Mouse (Mus musculus): ENCODE measurements at regions not wholly inside any gene's neighbourhood (a gene's known extent, or its start where the extent isn't known, plus 50 kb on each side); places are given as distances from the start of the nearest gene placed in this dataset.
A peak's percentile ranks its signal among the peaks of the same experiment; 100 is the strongest.

GRCm38 (mm10) chr6:39261951-39262350 is 55.4 kb upstream of the Kdm7a start:
- no peak overlapping the region for H3K4me3 ChIP-seq (replicated peaks; ENCODE audit: low read length)
- H3K9me3 ChIP-seq (ENCODE audit: control insufficient read depth, low read length): no peaks in the 10 kb centered on the region
- WGBS: 67% methylated on average over 8 of the region's 8 CpGs
- ATAC-seq: no peak
- H3K4me1 ChIP-seq (replicated peaks; ENCODE audit: control insufficient read depth, insufficient read depth, low read length): peaks cover 7% of the 10 kb centered on the region; the same call in 1 of the 2 replicates
- H3K27ac ChIP-seq (ENCODE audit: low read length): no peak overlapping the region
- H3K36me3 ChIP-seq (ENCODE audit: control insufficient read depth, insufficient read depth): no peaks in the 10 kb centered on the region
- H3K9ac ChIP-seq (replicated peaks; ENCODE audit: low read depth, low read length): no peak overlapping the region
- no peaks in the 10 kb centered on the region for H3K27me3 ChIP-seq (replicated peaks; ENCODE audit: control insufficient read depth, insufficient read depth, low read length)
- no peak overlapping the region for H3K4me2 ChIP-seq (ENCODE audit: low read length)

GRCm38 (mm10) chr6:39260480-39260879 is 53.9 kb upstream of the Kdm7a start:
- Histone ChIP-seq H3K9me3 (ENCODE audit: control insufficient read depth, low read length) (no peaks in the 10 kb centered on the region), H3K27ac (ENCODE audit: low read length) (no peak overlapping the region), H3K4me1 (replicated peaks; ENCODE audit: control insufficient read depth, insufficient read depth, low read length) (peaks cover 14% of the 10 kb centered on the region; the same call in 1 of the 2 replicates), H3K36me3 (ENCODE audit: control insufficient read depth, insufficient read depth) (no peaks in the 10 kb centered on the region), H3K4me3 (replicated peaks; ENCODE audit: low read length) (no peak overlapping the region), H3K27me3 (replicated peaks; ENCODE audit: control insufficient read depth, insufficient read depth, low read length) (no peaks in the 10 kb centered on the region), H3K9ac (replicated peaks; ENCODE audit: low read depth, low read length) (no peak overlapping the region), H3K4me2 (ENCODE audit: low read length) (no peak overlapping the region)
- WGBS: 90% methylated on average over 4 of the region's 4 CpGs
- ATAC-seq: no peak

GRCm38 (mm10) chr6:39259129-39259528 is 52.5 kb upstream of the Kdm7a start:
- Histone ChIP-seq H3K27me3 (replicated peaks; ENCODE audit: control insufficient read depth, insufficient read depth, low read length) (no peaks in the 10 kb centered on the region), H3K4me1 (replicated peaks; ENCODE audit: control insufficient read depth, insufficient read depth, low read length) (peaks cover 17% of the 10 kb centered on the region), H3K27ac (ENCODE audit: low read length) (no peak overlapping the region), H3K9ac (replicated peaks; ENCODE audit: low read depth, low read length) (no peak overlapping the region), H3K4me3 (replicated peaks; ENCODE audit: low read length) (no peak overlapping the region), H3K4me2 (ENCODE audit: low read length) (no peak overlapping the region), H3K9me3 (ENCODE audit: control insufficient read depth, low read length) (no peaks in the 10 kb centered on the region), H3K36me3 (ENCODE audit: control insufficient read depth, insufficient read depth) (no peaks in the 10 kb centered on the region)
- no peak for ATAC-seq
- WGBS: 100% methylated on average over 1 of the region's 1 CpGs

GRCm38 (mm10) chr6:39258656-39259055 is 52.1 kb upstream of the Kdm7a start:
- Histone ChIP-seq H3K4me2 (ENCODE audit: low read length) (no peak overlapping the region), H3K27me3 (replicated peaks; ENCODE audit: control insufficient read depth, insufficient read depth, low read length) (no peaks in the 10 kb centered on the region), H3K27ac (ENCODE audit: low read length) (no peak overlapping the region), H3K9ac (replicated peaks; ENCODE audit: low read depth, low read length) (no peak overlapping the region), H3K9me3 (ENCODE audit: control insufficient read depth, low read length) (no peaks in the 10 kb centered on the region), H3K4me1 (replicated peaks; ENCODE audit: control insufficient read depth, insufficient read depth, low read length) (peaks cover 17% of the 10 kb centered on the region), H3K4me3 (replicated peaks; ENCODE audit: low read length) (no peak overlapping the region), H3K36me3 (ENCODE audit: control insufficient read depth, insufficient read depth) (no peaks in the 10 kb centered on the region)
- WGBS: 83% methylated on average over 4 of the region's 4 CpGs
- no peak for ATAC-seq

- H3K36me3 ChIP-seq (ENCODE audit: control insufficient read depth, insufficient read depth): no peaks in the 10 kb centered on the region
- WGBS: 49% methylated on average over 7 of the region's 7 CpGs
- H3K4me3 ChIP-seq (replicated peaks; ENCODE audit: low read length): peak overlapping the region; percentile 58; the same call in 1 of the 2 replicates
- H3K9ac ChIP-seq (replicated peaks; ENCODE audit: low read depth, low read length): peak overlapping the region; percentile 56
- H3K9me3 ChIP-seq (ENCODE audit: control insufficient read depth, low read length): no peaks in the 10 kb centered on the region
- no peak overlapping the region for H3K27ac ChIP-seq (ENCODE audit: low read length)
- H3K4me1 ChIP-seq (replicated peaks; ENCODE audit: control insufficient read depth, insufficient read depth, low read length): peaks cover 17% of the 10 kb centered on the region
- no peak for ATAC-seq
- peak overlapping the region; percentile 87 for H3K4me2 ChIP-seq (ENCODE audit: low read length)
- H3K27me3 ChIP-seq (replicated peaks; ENCODE audit: control insufficient read depth, insufficient read depth, low read length): no peaks in the 10 kb centered on the region
Observed at GRCm38 (mm10) chr6:39257667-39258395, 51.2 kb upstream of the Kdm7a start.

GRCm38 (mm10) chr6:39257111-39257571 is 50.6 kb upstream of the Kdm7a start:
- peak; percentile 60 for ATAC-seq
- Histone ChIP-seq H3K4me2 (ENCODE audit: low read length) (peak overlapping the region; percentile 87), H3K4me1 (replicated peaks; ENCODE audit: control insufficient read depth, insufficient read depth, low read length) (peaks cover 17% of the 10 kb centered on the region), H3K9me3 (ENCODE audit: control insufficient read depth, low read length) (no peaks in the 10 kb centered on the region), H3K4me3 (replicated peaks; ENCODE audit: low read length) (peak overlapping the region; percentile 58), H3K9ac (replicated peaks; ENCODE audit: low read depth, low read length) (peak overlapping the region; percentile 56), H3K27ac (ENCODE audit: low read length) (peak overlapping the region; percentile 46), H3K36me3 (ENCODE audit: control insufficient read depth, insufficient read depth) (no peaks in the 10 kb centered on the region), H3K27me3 (replicated peaks; ENCODE audit: control insufficient read depth, insufficient read depth, low read length) (no peaks in the 10 kb centered on the region)
- WGBS: under 1% methylated on average over 18 of the region's 18 CpGs

GRCm38 (mm10) chr6:39256304-39257103 is 49.9 kb upstream of the Kdm7a start:
- Histone ChIP-seq H3K36me3 (ENCODE audit: control insufficient read depth, insufficient read depth) (no peaks in the 10 kb centered on the region), H3K9me3 (ENCODE audit: control insufficient read depth, low read length) (no peaks in the 10 kb centered on the region), H3K4me1 (replicated peaks; ENCODE audit: control insufficient read depth, insufficient read depth, low read length) (peaks cover 17% of the 10 kb centered on the region), H3K4me2 (ENCODE audit: low read length) (peak overlapping the region; percentile 87), H3K27ac (ENCODE audit: low read length) (peak overlapping the region; percentile 46), H3K4me3 (replicated peaks; ENCODE audit: low read length) (peak overlapping the region; percentile 58), H3K9ac (replicated peaks; ENCODE audit: low read depth, low read length) (peak overlapping the region; percentile 56), H3K27me3 (replicated peaks; ENCODE audit: control insufficient read depth, insufficient read depth, low read length) (no peaks in the 10 kb centered on the region)
- peak; percentile 89 for ATAC-seq
- 4% methylated on average over 48 of the region's 48 CpGs for WGBS
